Mouse (Mus musculus) megakaryocyte, embryonic 14.5 days (primary cell): ENCODE measurements at regions not wholly inside any gene's neighbourhood (a gene's known extent, or its start where the extent isn't known, plus 50 kb on each side); places are given as distances from the start of the nearest gene placed in this dataset.

Experiments used
- FLI1 ChIP-seq: IDR thresholded peaks from 2 replicates; pipeline ENCODE4 v1.6.1; 2012; ENCODE audit warnings: low read length, inconsistent platforms, mixed read lengths
- GATA1 ChIP-seq: IDR thresholded peaks from 3 replicates; pipeline ENCODE4 v1.6.1; 2012; ENCODE audit warnings: mixed read lengths, low read length, inconsistent platforms, borderline replicate concordance

- TF ChIP-seq GATA1 = no peak
- TF ChIP-seq FLI1 = no peak
Measured at GRCm38 (mm10) chr7:96006299-96006698, 164.7 kb upstream of the Tenm4 start.
